Mouse (Mus musculus): ENCODE results near the gene Gpr19. TPM values are rescaled to one million over a fixed set of nuclear protein-coding genes. Genes with fewer than 3 reads are reported as not detected.

Gpr19 gene
- polyA plus RNA-seq, 1 experiment from 2014 or later: 9.7 TPM

Other genes with a start within 250 kb of the Gpr19 start
- gene Dusp16, start 106.0 kb downstream of the Gpr19 start, polyA plus RNA-seq (2016; fragmentation: Nextera tagmentation; extraction: Ambion mirVana): 8.7 and 10.0 TPM in 2 replicates
- 0.79 and 0.99 TPM in 2 replicates for gene Crebl2, start 68.4 kb downstream of the Gpr19 start, polyA plus RNA-seq (2016; fragmentation: Nextera tagmentation; extraction: Ambion mirVana)
- 8.4 and 10.3 TPM in 2 replicates for gene Cdkn1b, start 21.8 kb upstream of the Gpr19 start, polyA plus RNA-seq (2016; fragmentation: Nextera tagmentation; extraction: Ambion mirVana)
- 2.4 and 3.1 TPM in 2 replicates for gene Apold1, start 83.1 kb upstream of the Gpr19 start, polyA plus RNA-seq (2016; fragmentation: Nextera tagmentation; extraction: Ambion mirVana)
- 129 and 134 TPM in 2 replicates for gene Ddx47, start 113.0 kb upstream of the Gpr19 start, polyA plus RNA-seq (2016; fragmentation: Nextera tagmentation; extraction: Ambion mirVana)
- 1.4 and 1.9 TPM in 2 replicates for gene Gprc5a, start 167.1 kb upstream of the Gpr19 start, polyA plus RNA-seq (2016; fragmentation: Nextera tagmentation; extraction: Ambion mirVana)
- gene Gprc5d, start 219.7 kb upstream of the Gpr19 start, polyA plus RNA-seq (2016; fragmentation: Nextera tagmentation; extraction: Ambion mirVana): not detected in 2 replicates